Mouse (Mus musculus): Measurements from ENCODE around the gene Ppp1r15b.

DNA sequence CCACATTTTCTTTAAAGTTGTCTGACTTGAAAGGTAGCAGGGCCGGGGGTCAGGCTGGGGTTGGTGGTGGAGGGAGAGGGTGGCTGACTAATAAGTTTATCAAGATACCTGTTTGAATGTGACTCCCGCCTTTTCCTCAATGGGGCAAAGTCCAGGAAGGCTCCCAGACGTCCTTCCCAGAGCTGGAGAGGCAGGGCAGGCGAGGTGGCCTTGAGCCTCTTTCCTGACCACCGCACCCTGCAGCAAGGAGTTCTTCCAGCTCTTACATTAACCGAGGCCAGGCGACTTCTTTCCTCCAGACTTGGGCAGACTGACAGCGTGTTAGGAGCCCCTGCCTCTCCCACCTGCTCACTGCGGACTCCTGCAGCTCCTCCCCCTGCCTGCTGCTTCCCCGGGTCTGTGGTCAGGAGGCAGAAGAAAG, 33.7 kb downstream of the Ppp1r15b start:
- no peak for TF ChIP-seq CTCF (IDR thresholded peaks at IDR 0.05; ENCODE audit: control insufficient read depth, insufficient read depth, insufficient read length)
- TF ChIP-seq MAX (IDR thresholded peaks at IDR 0.05) = no peak
- TF ChIP-seq MYOG (IDR thresholded peaks at IDR 0.05; ENCODE audit: control insufficient read depth, extremely low read depth, insufficient read length) = no peak
- no peak for TF ChIP-seq USF1 (IDR thresholded peaks at IDR 0.05; ENCODE audit: low read depth)
- TF ChIP-seq MYOD1 (IDR thresholded peaks at IDR 0.05; ENCODE audit: control insufficient read depth, insufficient read length, low read depth) = no peak

All from C2C12 (cell line).